ENCODE assay signal across 20 mouse cellular contexts in the genomic region with DNA sequence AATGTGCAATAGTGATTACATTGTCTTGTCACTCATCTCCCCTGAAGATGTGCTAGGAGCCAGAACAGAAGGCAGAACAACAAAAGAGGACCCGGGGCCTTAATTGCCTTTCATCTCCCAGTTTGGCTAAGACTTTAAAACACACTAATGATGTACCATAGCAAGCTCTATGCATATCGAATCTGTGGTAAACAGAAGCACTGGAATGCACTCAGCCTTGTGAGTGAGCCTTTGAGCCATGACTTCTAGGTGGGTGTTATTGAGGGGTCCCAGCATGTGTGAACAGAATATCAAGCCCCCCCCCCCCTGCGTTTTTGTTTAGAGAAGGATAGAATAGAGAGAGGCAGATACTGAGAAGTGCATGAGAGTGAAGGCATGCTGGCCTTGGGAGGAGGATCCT. TPM values are rescaled to one million over a fixed set of nuclear protein-coding genes. Genes with fewer than 3 reads are reported as not detected.
A peak's percentile ranks its signal among the peaks of the same experiment; 100 is the strongest.
DNase-seq lines count a peak whose midpoint lies in the region; ATAC-seq and TF ChIP-seq lines count a peak whose summit lies in the region.
"Had no signal": no experiment of that assay in that cellular context is flagged by ENCODE, and none has a peak within 500 bp of the region (broad histone marks: within the 10 kb centered on the region; RNA-seq: fewer than 3 reads in every experiment).

No protein-coding gene starts in this region.

- TF ChIP-seq CTCF in hindbrain, postnatal 0 days (IDR thresholded peaks at IDR 0.05; ENCODE audit: low read depth): no peak

- H3K4me1 ChIP-seq in midbrain, embryonic 12.5 days: peaks cover 11% of the 10 kb centered on the region
- H3K4me1 ChIP-seq in midbrain, embryonic 10.5 days: peaks cover 23% of the 10 kb centered on the region
- H3K4me1 ChIP-seq in hindbrain, postnatal 0 days (ENCODE audit: insufficient read depth, low read length): no peaks in the 10 kb centered on the region

- H3K4me3 ChIP-seq in midbrain, embryonic 12.5 days: no peak overlapping the region
- H3K4me3 ChIP-seq in midbrain, embryonic 10.5 days: no peak overlapping the region
- no peak overlapping the region for H3K4me3 ChIP-seq in hindbrain, postnatal 0 days (ENCODE audit: low read length)
- H3K4me3 ChIP-seq: embryonic facial prominence, embryonic 12.5 days; gastrocnemius, adult 2 months had no signal

- WGBS in midbrain, embryonic 12.5 days: 19% methylated on average over 3 of the region's 3 CpGs
- 25% methylated on average over 3 of the region's 3 CpGs for WGBS in midbrain, embryonic 10.5 days
- WGBS in hindbrain, postnatal 0 days: 13% methylated on average over 3 of the region's 3 CpGs

- H3K4me2 ChIP-seq in midbrain, embryonic 12.5 days (replicated peaks): no peak overlapping the region
- no peak overlapping the region for H3K4me2 ChIP-seq in hindbrain, postnatal 0 days (ENCODE audit: low read depth, low read length)
- H3K4me2 ChIP-seq: embryonic facial prominence, embryonic 12.5 days had no signal

- H3K36me3 ChIP-seq in midbrain, embryonic 12.5 days: no peaks in the 10 kb centered on the region
- no peaks in the 10 kb centered on the region for H3K36me3 ChIP-seq in midbrain, embryonic 10.5 days
- no peaks in the 10 kb centered on the region for H3K36me3 ChIP-seq in hindbrain, postnatal 0 days (ENCODE audit: insufficient read depth, low read length)
- H3K36me3 ChIP-seq: embryonic facial prominence, embryonic 12.5 days had no signal

- ATAC-seq in midbrain, embryonic 12.5 days (ENCODE audit: low FRiP score, low read depth): 0 out of 2 replicates have a peak, but pooled peaks have one; percentile 32
- no peak for ATAC-seq in hindbrain, postnatal 0 days
- ATAC-seq: inflammation-experienced regulatory T-cells, adult 6 months; liver, postnatal 0 days had no signal

- DNase-seq in heart, adult 11 months: peak; percentile 44
- DNase-seq in heart, adult 18-20 months: no peak
- no peak for DNase-seq in midbrain, embryonic 10.5 days (ENCODE audit: low spot score)
- peak; percentile 6 for DNase-seq in hindbrain, postnatal 0 days (ENCODE audit: low spot score)
- DNase-seq in cerebellum, postnatal 36 days: no peak
- DNase-seq in urinary bladder, postnatal 10 days (ENCODE audit: low spot score): no peak
- DNase-seq in left cerebral cortex, postnatal 25 days (ENCODE audit: low spot score in 2 of 2): no peak
- DNase-seq: adrenal gland, adult 2 months; cerebellum, adult 11 months; cerebellum, postnatal 25 days; gastrocnemius, adult 2 months; heart, postnatal 14 days; kidney, adult 9 months; kidney, postnatal 36 days; layer of hippocampus, adult 9-11 months; liver, postnatal 0 days; right cerebral cortex, postnatal 4 days had no signal

- H3K27me3 ChIP-seq in midbrain, embryonic 12.5 days: no peaks in the 10 kb centered on the region
- no peaks in the 10 kb centered on the region for H3K27me3 ChIP-seq in midbrain, embryonic 10.5 days (ENCODE audit: low read depth, poor library complexity, severe bottlenecking)
- no peaks in the 10 kb centered on the region for H3K27me3 ChIP-seq in hindbrain, postnatal 0 days (ENCODE audit: insufficient read depth, low read length)
- H3K27me3 ChIP-seq: embryonic facial prominence, embryonic 12.5 days had no signal

- no peaks in the 10 kb centered on the region for H3K9me3 ChIP-seq in midbrain, embryonic 12.5 days
- no peaks in the 10 kb centered on the region for H3K9me3 ChIP-seq in midbrain, embryonic 10.5 days (replicated peaks)
- H3K9me3 ChIP-seq in hindbrain, postnatal 0 days (ENCODE audit: low read length): no peaks in the 10 kb centered on the region
- H3K9me3 ChIP-seq: embryonic facial prominence, embryonic 12.5 days had no signal

- no peak overlapping the region for H3K27ac ChIP-seq in midbrain, embryonic 12.5 days (replicated peaks)
- no peak overlapping the region for H3K27ac ChIP-seq in midbrain, embryonic 10.5 days (replicated peaks)
- no peak overlapping the region for H3K27ac ChIP-seq in hindbrain, postnatal 0 days
- H3K27ac ChIP-seq: embryonic facial prominence, embryonic 12.5 days; gastrocnemius, adult 2 months had no signal

- H3K9ac ChIP-seq in midbrain, embryonic 12.5 days (replicated peaks): no peak overlapping the region
- no peak overlapping the region for H3K9ac ChIP-seq in hindbrain, postnatal 0 days (replicated peaks; ENCODE audit: low read length)
- H3K9ac ChIP-seq: embryonic facial prominence, embryonic 12.5 days; liver, postnatal 0 days had no signal

- intact Hi-C loops in left cerebral cortex, postnatal 25 days (cut with DNase I): no loop called here

RNA-seq across cellular contexts. Expression of gene Fam84b, which starts 7.7 kb away (rescaled TPM):
- 1 to 10 TPM; 5.1 to 5.7 TPM for total RNA-seq in heart, adult 18-20 months (2021)
- polyA plus RNA-seq in midbrain, embryonic 12.5 days (2016; fragmentation: Nextera tagmentation; extraction: Ambion mirVana): 8.2 and 9.5 TPM in 2 replicates
- polyA plus RNA-seq in midbrain, embryonic 10.5 days (2016; fragmentation: Nextera tagmentation; extraction: Ambion mirVana): 9.6 and 11.8 TPM in 2 replicates
- total RNA-seq in hindbrain, postnatal 0 days (2014; rRNA removed): 15.9 and 18.1 TPM in 2 replicates
- polyA plus RNA-seq in hindbrain, postnatal 0 days (2015; fragmentation: Nextera tagmentation; extraction: Ambion mirVana): 5.6 and 6.5 TPM in 2 replicates
- 1 to 10 TPM; 6.5 to 7.3 TPM for total RNA-seq in left cerebral cortex, postnatal 25 days (2021)

Comparison
In these comparisons a context has a peak if more than half of its experiments do, and no peak if none do; other contexts are left out.
1. DNase-seq: peak in heart, adult 11 months (single experiment) and hindbrain, postnatal 0 days (single experiment); none in heart, adult 18-20 months (0 of 2), midbrain, embryonic 10.5 days (single experiment), cerebellum, postnatal 36 days (0 of 2), urinary bladder, postnatal 10 days (single experiment) and left cerebral cortex, postnatal 25 days (0 of 2).